28 mouse cellular contexts compared by ENCODE assay signal in the genomic region with DNA sequence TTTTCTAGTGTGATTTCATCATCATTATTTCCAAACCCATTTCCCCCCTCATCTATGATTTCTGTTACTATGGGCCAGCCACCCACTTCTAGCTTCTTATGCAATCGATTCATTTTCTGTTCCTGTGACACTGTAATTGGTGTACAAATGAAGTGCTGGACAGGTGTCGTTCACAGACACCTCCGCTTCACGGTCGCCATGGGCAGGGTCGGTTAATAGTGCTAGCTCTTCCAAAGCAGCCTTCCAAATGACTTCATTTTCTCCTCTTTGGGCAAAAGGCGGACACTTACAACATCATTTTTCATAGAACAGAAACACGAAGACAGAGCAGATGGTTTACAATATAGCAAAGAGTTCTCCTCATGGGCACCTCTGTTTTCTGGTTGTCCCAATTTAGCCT. TPM values are rescaled to one million over a fixed set of nuclear protein-coding genes. Genes with fewer than 3 reads are reported as not detected.
"Had no signal": no experiment of that assay in that cellular context is flagged by ENCODE, and none has a peak within 500 bp of the region (broad histone marks: within the 10 kb centered on the region; RNA-seq: fewer than 3 reads in every experiment).

No protein-coding gene starts in this region.

- H3K9ac ChIP-seq: intestine, embryonic 15.5 days; kidney, embryonic 15.5 days; limb, embryonic 12.5 days; limb, embryonic 15.5 days; liver, embryonic 14.5 days; liver, postnatal 0 days; lung, embryonic 14.5 days; midbrain, embryonic 12.5 days; neural tube, embryonic 13.5 days; stomach, embryonic 15.5 days had no signal

- H3K4me3 ChIP-seq: intestine, embryonic 15.5 days; kidney, embryonic 15.5 days; left cerebral cortex, adult 2 months; limb, embryonic 12.5 days; limb, embryonic 15.5 days; midbrain, embryonic 12.5 days; myocyte; neural tube, embryonic 13.5 days; stomach, embryonic 15.5 days had no signal

- H3K27me3 ChIP-seq: neural tube, embryonic 13.5 days had no signal

- DNase-seq: kidney, adult 11 months; kidney, adult 8-10 months; kidney, postnatal 10 days; kidney, postnatal 36 days; left cerebral cortex, postnatal 4 days; liver, postnatal 0 days; lung, embryonic 14.5 days; lung, postnatal 14 days; lung, postnatal 4 days; retina, postnatal 1 day; right cerebral cortex, postnatal 25 days; spleen, adult 18-20 months; thymus, postnatal 25 days had no signal

- ATAC-seq: intestine, embryonic 15.5 days; liver, postnatal 0 days; midbrain, embryonic 16.5 days had no signal

- H3K36me3 ChIP-seq: intestine, embryonic 15.5 days; kidney, embryonic 15.5 days; limb, embryonic 12.5 days; limb, embryonic 15.5 days; midbrain, embryonic 12.5 days; neural tube, embryonic 13.5 days; stomach, embryonic 15.5 days had no signal

- H3K27ac ChIP-seq: intestine, embryonic 15.5 days; kidney, embryonic 15.5 days; left cerebral cortex, adult 2 months; limb, embryonic 12.5 days; limb, embryonic 15.5 days; liver, embryonic 14.5 days; neural tube, embryonic 13.5 days; stomach, embryonic 15.5 days had no signal

- H3K9me3 ChIP-seq: intestine, embryonic 15.5 days; kidney, embryonic 15.5 days; limb, embryonic 12.5 days; limb, embryonic 15.5 days; midbrain, embryonic 12.5 days; neural tube, embryonic 13.5 days; stomach, embryonic 15.5 days had no signal

- H3K4me2 ChIP-seq: intestine, embryonic 15.5 days; limb, embryonic 15.5 days; liver, embryonic 11.5 days; lung, embryonic 14.5 days; stomach, embryonic 15.5 days had no signal

RNA-seq across cellular contexts. Expression of a gene that starts 1.5 kb away (rescaled TPM):
- total RNA-seq: megakaryocyte-erythroid progenitor cell, adult 5-6 weeks; monocyte, adult 5-6 weeks; neutrophil, adult 5-6 weeks had no signal
